Mouse (Mus musculus) CD8-positive naive resting alpha-beta T cell, adult 57 days (primary cell): Measurements from ENCODE around the gene Dirc2. TPM values are rescaled to one million over a fixed set of nuclear protein-coding genes. Genes with fewer than 3 reads are reported as not detected.

Experiments used
- total RNA-seq: library from RNA; stranded (reverse); gene quantifications from one replicate; pipeline ENCODE4 v1.2.4, GENCODE M21; 2023

Gene Dirc2
- total RNA-seq = 40.8 TPM

DNA sequence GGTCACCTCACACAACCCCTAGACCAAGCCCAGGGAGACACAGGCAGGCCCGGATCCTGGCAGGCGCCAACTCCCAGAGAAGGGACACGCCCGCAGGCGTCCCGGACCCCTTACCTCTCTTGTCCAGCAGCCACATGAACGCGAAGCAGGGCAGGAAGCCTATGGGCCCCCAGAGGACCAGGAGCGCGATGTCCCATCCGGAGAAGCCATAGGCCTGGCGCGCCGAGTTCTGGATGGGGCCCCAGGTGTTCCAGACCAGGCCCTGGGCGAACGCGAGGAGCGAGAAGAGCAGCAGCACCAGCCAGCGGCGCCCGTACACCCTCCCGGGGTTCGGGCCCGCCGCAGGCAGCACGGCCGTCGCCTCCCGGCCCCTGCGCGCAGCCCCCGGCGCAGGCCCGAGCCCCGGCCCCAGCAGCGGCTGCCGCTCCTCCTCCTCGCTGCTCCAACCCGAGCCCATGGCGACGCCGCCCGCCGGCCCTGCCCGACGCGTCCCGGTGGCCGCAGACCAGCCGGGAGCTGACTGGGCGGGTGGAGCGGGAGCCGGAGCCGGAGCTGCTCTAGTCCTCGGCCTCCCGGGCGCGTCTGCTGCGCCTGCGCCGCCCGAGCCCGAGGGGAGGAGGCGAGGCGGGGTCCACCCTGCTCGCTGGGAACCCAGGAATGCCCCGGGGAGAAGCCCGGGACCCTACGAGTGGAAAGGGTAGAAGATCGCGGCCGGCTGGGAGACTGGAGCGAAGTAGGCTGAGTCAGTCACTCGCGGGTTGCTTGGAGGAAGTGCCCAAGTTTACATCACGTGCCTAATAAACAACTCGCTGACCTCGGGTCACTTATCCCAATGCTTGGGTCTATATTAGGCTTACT lies at the start of gene Dirc2:
TSS of gene Dirc2 (minus strand) at position 572 of the 858 bp plus-strand sequence.

DNA sequence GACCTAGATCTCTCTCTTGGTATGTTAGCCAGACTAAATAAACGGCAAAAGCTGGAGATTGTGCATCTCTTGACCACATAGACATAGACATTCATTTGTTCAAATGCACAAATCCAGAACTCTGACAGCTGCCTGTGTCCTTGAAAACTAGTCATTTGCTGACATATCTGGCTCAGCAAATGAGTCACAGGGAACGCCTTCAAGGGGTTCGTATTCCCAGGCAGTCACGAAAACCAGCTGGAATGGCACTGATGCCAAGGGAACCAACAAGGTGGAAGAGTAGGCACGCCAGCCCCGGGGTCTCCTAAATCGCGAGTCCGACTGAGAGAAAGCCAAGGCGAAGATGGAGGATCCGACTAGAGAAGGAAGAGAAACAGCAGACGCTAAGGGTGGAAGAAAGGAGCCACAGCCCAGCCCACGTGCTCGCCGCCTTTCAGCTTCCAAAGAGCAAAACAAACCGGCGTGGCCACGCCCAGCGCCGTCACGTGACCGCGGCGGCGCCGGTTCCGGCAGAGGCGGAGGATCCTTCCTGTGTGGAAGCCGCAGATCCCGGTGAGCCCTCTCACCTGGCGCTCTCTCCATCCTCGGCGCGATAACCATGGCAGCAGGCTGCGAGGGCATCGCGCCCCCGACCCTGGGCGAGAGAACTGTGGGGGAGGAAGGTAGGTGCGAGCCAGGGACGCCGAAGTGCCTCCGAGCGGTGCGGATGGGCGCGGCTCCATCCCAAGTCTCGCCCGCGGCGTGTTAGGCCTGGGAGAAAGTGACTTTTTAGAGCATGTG lies 912 bp upstream of the Dirc2 start, which contains the start of gene Hspbap1:
TSS of gene Hspbap1 (plus strand) at position 498 of the 780 bp plus-strand sequence.

Other genes starting within 250 kb of the Dirc2 start
- not detected for gene Sema5b, start 228.2 kb downstream of the Dirc2 start, total RNA-seq
- 19.8 TPM for gene Hspbap1, start 1.0 kb upstream of the Dirc2 start, total RNA-seq
- gene Parp14, start 102.2 kb upstream of the Dirc2 start, total RNA-seq = 49.1 TPM
- gene Parp9, start 169.1 kb upstream of the Dirc2 start, total RNA-seq = 51.8 TPM
- gene Dtx3l, start 169.8 kb upstream of the Dirc2 start, total RNA-seq = 52.8 TPM
- 106 TPM for gene Kpna1, start 209.4 kb upstream of the Dirc2 start, total RNA-seq